Mouse (Mus musculus): ENCODE results near the gene Trmt112. TPM values are rescaled to one million over a fixed set of nuclear protein-coding genes. Genes with fewer than 3 reads are reported as not detected.

The Trmt112 gene
- total RNA-seq, 2 experiments from 2014 or later: 98.3 to 101 TPM

DNA sequence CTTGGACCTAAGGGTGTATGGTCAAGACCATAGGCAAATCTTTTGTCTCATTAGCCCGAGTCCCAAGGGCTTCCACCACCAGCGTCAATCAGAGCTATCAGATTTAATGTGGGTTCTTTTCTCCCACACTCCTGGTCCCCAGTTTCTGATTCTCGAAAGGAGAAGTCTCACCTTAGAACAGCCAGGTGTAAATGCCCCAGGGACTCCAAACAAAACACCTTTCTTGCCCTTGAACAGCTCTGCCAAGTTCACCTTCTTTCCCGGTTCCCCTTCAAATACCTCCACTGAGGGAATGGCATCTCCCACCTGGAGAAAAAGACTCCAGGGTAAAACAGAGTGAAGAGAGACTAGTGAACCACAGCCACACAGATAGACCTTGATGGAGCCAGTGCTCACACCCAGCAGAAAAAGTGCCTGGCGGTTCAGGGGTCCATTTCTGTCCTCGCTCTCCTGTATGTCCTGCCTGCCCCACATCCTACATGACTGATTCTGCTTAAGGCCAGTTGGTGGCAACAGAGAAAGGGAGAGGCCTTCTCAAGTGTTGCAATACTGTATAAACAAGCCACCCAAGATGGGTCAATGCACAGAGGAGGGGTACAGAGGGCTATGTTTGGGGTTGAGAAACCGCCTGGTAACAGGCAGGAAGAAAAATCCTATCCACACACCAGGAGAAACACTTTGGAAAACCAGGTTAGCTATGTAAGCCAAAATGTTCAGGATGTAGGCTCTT lies 1.5 kb upstream of the Trmt112 start:
- no peak for DNase-seq (ENCODE audit: low spot score in 2 of 2)

DNA sequence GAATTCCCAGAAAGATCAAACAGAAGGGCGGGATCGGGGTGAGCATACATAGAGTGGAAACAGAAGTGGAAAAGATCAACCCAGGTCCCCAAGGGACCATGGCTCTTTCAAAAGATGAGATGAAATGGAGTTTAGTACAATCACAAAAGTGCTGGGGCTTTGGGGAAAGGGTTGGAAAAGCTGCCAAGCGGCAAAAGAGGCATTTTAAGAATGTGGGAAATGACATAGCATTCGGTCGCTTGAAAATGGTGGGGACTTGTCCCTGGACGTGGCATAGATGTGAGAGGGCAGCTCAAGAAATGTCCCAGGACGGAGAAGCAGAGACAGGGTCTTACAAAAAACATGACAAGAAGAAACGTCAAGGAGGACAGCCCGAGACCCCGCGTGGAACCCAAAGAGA lies 477 bp upstream of the Trmt112 start:
- no peak for DNase-seq (ENCODE audit: low spot score in 2 of 2)

DNA sequence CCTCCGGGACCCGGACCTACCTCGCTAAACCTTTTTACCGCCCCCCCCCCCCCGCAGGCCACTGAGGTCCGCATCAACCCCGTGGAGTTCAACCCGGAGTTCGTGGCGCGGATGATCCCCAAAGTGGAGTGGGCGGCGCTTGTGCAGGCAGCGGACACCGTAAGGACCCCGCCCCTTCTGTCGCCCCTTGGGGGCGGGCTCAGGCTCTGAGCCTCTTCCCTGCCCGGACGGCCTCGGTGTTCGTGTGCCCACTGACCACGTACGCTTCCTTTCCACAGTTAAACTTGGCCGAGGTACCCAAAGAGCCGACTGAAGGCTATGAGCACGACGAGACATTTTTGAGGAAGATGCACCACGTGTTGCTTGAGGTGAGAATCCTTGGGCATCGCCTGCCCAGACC lies 808 bp downstream of the Trmt112 start:
- peak in 1 of 2 experiments; percentile 35 for DNase-seq (ENCODE audit: low spot score in 2 of 2)

DNA sequence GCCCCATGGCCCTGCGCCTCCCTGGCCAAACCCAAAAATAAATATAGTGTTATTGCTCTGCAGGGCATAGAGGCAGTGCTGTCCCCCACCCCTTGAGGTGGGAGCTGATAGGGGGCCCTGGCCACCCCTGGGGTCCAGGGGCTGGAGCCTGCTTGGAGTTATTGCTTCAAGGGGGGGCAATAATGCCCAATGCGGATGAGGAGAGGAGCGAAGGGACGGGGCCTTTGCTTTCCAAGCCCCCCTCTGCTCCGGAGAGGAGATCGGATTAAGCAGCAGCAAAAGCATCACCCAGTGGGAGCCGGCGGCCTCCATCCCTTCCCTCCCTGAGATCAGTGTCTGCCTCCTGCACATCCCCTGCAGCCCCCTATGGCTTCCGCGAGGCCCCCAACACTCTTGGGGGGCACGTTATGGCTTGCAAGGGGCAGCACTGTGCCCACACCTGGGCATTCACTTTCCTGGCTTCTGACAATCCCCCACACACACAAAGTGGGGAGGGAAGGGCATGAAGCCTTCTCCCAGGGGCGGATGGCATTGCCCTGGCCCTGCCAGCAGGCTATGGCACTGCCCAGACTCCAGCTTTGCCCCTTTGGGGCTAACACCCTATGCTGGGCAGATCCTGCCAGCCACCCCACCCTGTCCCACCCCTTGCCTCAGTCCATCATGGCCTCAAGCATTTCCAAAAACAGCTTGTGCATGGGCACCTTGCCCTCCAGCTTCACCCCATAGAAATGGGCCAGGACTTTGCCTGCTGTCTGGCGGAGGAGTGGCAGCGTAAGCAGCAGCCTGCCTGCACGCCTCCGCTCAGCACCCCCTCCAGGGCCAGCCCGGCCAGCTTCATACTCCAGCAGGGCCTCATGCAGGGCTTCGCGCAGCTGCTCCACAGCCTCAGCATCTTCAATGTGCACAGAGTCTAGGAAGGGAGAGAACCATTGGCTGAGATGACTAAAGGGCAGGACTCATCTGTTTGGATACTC lies 1.9 kb downstream of the Trmt112 start:
- peak in 1 of 2 experiments; percentile 4 for DNase-seq (ENCODE audit: low spot score in 2 of 2)

DNA sequence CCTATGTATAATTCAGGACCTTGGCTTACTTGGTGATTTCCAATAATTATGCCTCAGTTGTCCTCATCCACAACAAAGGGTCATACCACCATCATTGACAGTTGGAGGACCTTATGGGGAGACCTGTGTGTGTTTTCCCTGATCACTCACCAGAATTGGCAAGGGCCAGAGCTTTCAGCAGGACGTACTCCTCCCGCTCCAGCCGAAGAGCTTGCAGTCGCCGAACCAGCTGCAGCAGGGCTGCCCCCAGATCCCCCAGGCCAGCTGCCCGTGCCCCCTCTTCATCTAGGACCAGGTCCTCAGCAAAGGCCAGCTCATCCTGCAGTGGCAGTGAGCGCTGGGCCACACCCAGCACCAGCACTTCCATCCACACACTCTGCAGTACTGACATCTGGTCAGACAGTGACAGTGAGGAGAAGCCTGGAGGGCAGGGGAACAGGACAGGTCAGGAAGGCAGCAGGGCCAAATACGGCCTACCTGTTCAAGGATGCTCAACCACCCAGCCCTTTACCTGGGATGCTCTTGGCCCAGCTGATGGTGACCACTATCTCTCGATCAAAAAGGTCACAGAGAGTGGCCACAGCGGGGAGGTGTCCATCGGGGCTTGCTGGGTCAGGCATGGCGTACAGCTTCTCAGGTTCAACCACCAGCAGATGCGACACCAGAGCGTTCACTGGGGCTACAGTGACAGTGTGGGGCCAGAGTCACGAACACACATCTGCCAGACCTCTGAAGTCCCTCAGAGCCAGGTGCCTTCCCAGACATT lies 2.9 kb downstream of the Trmt112 start:
- peak in 1 of 2 experiments; percentile 2 for DNase-seq (ENCODE audit: low spot score in 2 of 2)

DNA sequence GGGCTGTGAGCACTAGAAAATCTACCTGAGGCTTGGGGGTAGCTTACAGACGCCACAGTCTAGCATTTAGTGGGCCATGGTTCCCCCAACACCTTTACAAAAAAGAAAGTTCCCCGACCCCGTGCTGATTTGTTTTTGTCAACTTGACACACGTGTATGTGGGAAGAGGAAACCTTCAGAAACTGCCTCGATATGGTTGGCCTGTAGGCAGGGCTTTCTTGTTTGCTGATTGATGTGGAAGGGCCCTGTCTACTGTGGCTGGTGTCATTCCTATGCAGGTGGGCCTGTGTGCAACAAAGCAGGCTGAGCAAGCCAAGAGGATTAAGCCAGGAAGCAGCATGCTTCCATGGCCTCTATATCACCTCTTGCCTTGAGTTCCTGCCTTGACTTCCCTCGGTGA lies 3.5 kb downstream of the Trmt112 start:
- DNase-seq (ENCODE audit: low spot score in 2 of 2): no peak

DNA sequence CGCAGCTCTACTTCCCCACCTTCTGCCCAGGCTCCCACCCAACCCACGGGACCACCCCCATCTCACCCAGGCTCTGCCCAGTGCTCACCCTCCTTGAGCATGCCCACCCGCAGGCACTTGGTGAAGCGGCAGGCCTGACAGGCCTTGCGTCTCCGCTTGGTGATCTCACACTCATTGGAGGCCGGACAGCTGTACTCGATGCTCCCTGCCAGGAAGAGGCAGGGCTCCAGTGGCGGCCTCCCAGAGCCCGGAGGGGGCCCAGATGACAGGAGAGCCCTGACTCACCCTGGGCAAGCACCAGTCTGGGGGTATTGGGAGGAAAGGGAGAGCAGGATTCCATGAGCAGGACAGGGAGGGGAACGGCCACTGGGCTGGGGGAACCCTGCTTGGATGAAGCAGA lies 4.5 kb downstream of the Trmt112 start:
- no peak for DNase-seq (ENCODE audit: low spot score in 2 of 2)

DNA sequence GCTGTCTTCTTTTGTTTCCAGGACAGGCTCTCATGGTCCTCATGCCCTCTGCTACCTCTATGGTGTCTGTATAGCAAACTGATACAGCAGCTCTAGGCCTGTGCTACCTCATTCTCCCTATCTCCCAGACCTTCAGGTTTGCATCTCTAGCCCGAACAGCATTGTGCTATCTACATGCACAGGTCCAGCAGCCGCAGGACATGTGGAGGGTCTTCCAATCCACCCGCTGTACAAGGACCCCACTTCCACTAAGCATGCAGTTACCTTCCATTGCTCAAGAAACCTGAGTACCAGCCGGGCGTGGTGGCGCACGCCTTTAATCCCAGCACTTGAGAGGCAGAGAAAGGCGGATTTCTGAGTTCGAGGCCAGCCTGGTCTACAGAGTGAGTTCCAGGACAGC lies 5.0 kb downstream of the Trmt112 start:
- DNase-seq (ENCODE audit: low spot score in 2 of 2): no peak

DNA sequence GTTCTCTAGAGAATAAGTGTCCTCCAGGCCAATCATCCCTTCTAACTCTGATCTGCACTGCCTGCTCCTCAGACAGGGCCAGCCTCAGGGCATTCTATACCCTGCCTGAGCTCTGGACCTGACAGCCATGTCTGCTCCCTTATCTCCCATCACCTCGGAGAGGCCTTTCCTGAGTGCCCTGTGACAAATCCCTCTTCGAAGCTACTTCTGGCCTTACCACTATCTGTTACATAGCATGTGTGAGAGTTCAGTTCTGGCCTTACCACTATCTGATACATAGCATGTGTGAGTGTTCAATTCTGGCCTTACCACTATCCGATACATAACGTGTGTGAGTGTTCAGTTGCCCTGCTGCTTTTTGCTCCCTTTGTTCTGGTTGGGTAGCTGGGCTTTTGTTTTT lies 5.8 kb downstream of the Trmt112 start:
- no peak for DNase-seq (ENCODE audit: low spot score in 2 of 2)

DNA sequence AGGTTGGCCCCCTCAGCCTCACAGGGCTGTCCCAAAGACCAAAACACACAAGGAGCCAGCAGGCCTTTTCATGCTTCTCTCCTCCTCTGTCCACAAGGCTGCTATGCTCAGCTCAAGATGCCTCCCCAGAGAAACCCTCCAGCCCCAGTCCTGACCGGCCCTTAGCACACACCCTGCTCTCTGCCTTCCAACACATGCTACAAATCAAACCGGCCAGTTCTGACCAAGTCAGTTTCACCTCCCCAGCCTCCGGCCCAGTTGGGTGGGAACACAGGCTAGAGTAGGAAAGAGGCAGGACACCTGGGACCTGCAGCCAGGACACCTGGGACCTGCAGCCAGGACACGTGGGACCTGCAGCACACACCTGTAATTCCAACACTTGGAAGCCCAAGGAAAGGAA lies 7.0 kb downstream of the Trmt112 start:
- DNase-seq (ENCODE audit: low spot score in 2 of 2): no peak

DNA sequence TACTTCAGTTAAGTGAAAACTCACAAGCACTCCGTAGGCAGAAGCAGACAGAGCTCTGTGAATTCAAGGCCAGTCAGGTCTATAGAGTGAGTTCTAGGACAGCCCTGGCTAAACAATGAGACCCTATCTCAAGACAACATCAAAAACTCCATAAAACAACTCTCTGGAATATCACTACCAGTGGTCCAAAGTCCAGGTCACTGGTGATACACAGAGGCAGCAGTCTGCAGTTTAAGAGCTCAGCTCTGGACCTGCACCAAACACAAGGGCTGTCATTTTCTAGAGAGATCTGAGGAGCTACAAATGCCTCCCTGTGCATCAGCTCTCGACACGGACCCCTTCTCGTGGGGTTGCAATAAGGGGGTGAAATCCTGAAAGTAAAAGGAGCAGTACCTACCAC lies 8.8 kb downstream of the Trmt112 start:
- no peak for DNase-seq (ENCODE audit: low spot score in 2 of 2)

DNA sequence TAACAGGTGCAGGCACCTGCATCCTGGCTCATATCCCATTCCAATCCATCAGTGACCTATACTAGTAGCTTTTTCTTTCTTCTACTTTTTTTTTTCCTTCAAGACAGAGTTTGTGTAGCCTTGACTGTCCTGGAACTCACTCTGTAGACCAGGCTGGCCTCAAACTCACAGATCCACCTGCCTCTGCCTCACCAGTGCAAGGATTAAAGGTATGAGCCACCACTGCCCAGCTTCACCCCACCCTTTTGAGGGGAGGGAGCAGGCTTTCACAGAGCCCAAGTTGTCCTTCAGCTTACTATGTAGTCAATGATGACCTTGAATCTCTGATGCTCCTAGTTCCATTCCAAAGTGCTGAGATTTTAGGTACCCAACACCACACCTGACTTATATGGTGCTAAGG lies 9.9 kb downstream of the Trmt112 start:
- DNase-seq (ENCODE audit: low spot score in 2 of 2): no peak

DNA sequence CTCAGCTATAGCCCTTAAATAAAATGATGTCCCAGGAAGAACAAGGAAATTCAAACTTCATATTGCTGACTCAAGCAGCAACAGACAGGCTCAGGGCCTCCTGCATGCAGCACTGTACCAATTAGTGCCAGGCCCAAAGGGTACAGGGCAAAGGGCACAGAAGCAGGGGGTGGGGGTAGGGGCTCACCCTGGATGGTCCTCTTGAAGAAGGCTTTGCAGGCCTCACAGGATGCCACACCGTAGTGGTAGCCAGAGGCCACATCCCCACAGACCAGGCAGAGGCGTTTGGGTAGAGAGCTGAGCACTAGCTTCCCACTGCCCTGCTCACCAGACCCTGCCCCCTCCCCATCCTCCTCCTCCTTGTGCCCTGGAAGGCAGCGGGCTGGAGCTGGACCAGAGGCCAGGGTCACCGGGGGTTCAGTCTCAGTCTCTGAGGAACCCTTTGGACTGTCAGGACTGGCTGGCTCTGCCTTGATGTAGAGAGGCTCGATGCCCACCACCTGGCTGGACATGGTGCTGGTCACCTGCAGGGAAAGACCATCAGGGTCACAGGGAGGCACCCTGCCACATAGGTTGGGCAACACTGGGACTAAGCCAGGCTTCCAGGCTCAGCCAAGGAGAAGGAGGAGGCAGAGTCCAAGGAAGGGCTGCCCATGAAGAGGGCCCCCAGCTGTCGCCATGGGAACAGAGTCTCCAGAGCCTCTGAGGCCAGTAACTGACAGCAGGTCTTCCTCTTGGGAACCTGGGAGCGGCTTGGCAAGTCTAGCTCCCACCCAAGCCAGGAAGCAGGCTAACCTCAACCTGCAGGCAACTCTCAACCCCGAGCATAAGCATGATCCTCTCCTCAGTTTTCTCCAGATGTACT lies 10.6 kb downstream of the Trmt112 start:
- no peak for DNase-seq (ENCODE audit: low spot score in 2 of 2)

DNA sequence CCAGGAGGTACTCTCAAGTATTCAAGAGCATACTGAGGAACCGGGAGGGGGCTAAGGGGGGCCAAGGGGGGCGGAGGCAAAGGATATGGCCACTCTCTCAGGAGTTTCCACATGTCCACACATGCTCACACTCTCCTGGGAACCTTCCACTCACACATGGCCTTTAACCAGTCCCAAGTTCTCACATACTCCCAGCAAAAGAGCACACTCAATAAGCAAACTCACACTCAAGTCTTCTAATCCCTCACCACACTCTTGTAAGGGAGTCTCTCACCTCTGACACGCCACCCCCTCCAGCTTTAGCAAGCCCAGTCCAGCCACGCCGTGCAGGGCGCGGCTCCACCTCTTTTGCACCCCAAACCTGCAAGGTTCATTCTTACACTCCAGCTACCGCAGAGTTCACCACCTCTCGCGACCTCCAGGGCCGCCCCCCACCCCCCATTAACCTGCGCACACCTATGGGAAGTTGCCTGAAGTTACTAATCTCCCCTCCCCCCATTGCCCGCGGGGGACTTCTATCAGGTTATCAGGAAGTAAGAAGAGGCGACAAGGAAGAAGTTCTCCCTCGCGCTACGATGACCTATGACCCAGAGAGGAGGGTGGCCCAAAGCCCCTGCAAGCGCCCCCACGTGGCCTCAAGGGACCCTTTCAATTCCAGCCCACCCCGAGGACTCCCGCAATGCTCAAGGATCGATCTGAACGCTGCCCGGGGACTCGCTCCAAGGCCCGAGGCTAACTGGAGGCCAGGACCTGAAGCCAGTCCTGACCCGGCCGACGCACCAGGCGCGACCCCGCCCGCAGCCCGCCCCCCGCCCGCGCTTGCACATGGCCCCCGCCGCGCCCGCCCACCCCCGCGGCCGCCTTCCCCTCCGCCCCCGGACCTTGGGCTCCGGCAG lies 11.5 kb downstream of the Trmt112 start:
- DNase-seq (ENCODE audit: low spot score in 2 of 2): no peak

DNA sequence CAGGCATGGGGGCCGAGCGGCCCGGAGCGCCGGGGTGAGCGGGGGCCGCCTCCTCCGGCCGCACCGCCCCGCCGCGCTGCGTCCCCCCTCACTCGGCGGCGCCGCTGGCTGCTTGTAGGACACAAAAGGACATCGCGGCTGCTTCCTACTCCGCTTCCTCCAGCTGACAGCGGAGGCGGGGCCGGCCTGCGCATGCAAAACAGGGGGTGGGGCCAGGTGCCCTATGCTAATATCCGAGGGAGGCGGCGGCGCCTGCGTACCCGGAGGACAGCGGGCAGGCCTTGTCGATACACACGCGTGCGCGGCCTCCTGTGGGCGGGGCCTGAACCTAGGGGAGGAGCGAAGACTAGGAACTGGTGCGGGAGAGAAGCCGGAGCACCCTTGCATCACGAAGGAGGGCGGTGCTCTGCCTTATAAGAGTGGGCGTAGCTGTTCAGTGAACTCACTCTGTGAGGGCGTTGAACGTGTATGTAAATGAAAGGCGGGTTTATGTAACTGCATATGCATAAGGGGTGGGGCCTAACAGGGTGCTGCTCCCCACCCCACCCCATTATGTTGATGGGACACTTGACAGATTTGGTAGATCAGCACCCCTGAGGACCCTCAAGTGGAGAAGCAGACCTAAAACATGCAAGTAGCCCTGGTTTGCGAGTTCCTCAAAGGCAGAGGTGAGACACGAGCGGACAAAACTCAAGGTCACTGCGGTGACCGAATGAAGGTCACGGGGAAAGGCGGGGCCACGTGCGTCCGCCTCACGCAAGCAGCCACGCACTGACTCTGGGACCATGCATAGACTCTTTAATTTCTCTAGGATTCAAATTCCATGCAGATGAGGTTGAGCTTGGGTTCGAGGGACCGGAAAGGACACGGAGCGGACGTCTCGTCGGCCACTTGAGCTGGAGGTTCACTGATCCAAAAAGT lies 12.4 kb downstream of the Trmt112 start, which contains the start of gene Esrra:
Gene Esrra, minus strand, starts transcription at position 167 of the 921 bp plus-strand sequence.
- peak; percentile 96 to 100 for DNase-seq (ENCODE audit: low spot score in 2 of 2)

DNA sequence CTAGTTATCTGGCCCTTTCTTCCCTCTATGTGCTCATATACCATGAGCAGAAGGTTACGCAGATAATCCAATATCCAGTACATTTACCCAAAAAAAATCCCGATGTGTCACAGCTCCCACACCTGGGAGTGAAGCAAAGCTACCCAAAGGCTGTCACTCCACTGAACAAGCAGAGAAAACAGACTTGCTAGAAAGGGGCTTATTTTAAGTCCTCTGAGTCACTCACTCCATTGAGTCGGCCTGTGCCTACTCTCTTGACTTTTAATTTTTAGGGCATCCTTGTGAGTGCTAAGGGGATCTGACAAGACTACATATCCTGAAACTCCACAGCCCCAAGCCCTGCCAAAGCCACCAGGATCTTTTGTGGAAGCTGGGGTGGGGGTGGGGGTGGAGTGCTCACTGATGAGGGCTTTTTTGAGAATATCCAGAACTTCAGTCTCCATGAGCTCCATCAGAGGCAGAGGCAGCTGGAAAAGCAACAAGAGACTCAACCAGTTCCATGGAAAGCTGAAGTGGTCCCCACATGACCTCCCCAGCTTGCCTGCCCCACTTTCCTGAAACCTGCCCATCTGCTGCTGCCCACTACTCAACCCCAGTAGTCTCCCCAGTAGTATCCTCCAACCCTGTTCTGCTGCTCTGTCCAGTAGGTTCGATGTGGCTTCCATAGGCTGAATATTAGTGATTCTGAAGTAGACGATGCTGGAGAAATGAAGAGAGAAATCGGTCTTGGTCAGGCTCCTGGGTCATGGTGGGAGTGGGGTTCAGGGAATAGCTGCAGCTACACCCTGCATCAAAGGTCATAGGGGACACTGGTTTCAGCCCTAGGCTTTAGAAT lies 13.6 kb downstream of the Trmt112 start:
- DNase-seq (ENCODE audit: low spot score in 2 of 2): no peak
